Mouse (Mus musculus): ENCODE measurements at regions not wholly inside any gene's neighbourhood (a gene's known extent, or its start where the extent isn't known, plus 50 kb on each side); places are given as distances from the start of the nearest gene placed in this dataset.

GRCm38 (mm10) chr3:29890764-29891163 lies 657.0 kb downstream of the Mecom start:
- no peak for DNase-seq (ENCODE audit: low spot score)

GRCm38 (mm10) chr3:29890286-29890685 lies 657.5 kb downstream of the Mecom start:
- DNase-seq (ENCODE audit: low spot score): no peak

- no peak for DNase-seq (ENCODE audit: low spot score)
Observed at GRCm38 (mm10) chr3:29889638-29890037, 658.2 kb downstream of the Mecom start.

GRCm38 (mm10) chr3:29879966-29880365 lies 667.8 kb downstream of the Mecom start:
- DNase-seq (ENCODE audit: low spot score): no peak

- no peak for DNase-seq (ENCODE audit: low spot score)
Observed at GRCm38 (mm10) chr3:29875768-29876167, 672.0 kb downstream of the Mecom start.

GRCm38 (mm10) chr3:29862437-29862836 lies 685.4 kb downstream of the Mecom start:
- DNase-seq (ENCODE audit: low spot score): no peak

GRCm38 (mm10) chr3:29852465-29852864 lies 695.3 kb downstream of the Mecom start:
- DNase-seq (ENCODE audit: low spot score): no peak

GRCm38 (mm10) chr3:29835432-29835831 lies 712.4 kb downstream of the Mecom start:
- no peak for DNase-seq (ENCODE audit: low spot score)

GRCm38 (mm10) chr3:29834884-29835283 lies 712.9 kb downstream of the Mecom start:
- DNase-seq (ENCODE audit: low spot score): no peak

- no peak for DNase-seq (ENCODE audit: low spot score)
Observed at GRCm38 (mm10) chr3:29831346-29831745, 716.5 kb downstream of the Mecom start.

GRCm38 (mm10) chr3:29822622-29823370 lies 725.0 kb downstream of the Mecom start:
- DNase-seq (ENCODE audit: low spot score): no peak

GRCm38 (mm10) chr3:29816964-29817363 lies 730.8 kb downstream of the Mecom start:
- DNase-seq (ENCODE audit: low spot score): no peak

GRCm38 (mm10) chr3:29813276-29813675 lies 731.5 kb downstream of the Egfem1 start:
- DNase-seq (ENCODE audit: low spot score): no peak

- peak; percentile 14 for DNase-seq (ENCODE audit: low spot score)
Observed at GRCm38 (mm10) chr3:29812480-29813240, 730.8 kb downstream of the Egfem1 start.

- no peak for DNase-seq (ENCODE audit: low spot score)
Observed at GRCm38 (mm10) chr3:29806046-29806445, 724.2 kb downstream of the Egfem1 start.

- DNase-seq (ENCODE audit: low spot score): no peak
Observed at GRCm38 (mm10) chr3:29803456-29803855, 721.6 kb downstream of the Egfem1 start.

GRCm38 (mm10) chr3:29801081-29801480 lies 719.3 kb downstream of the Egfem1 start:
- DNase-seq (ENCODE audit: low spot score): no peak

- no peak for DNase-seq (ENCODE audit: low spot score)
Observed at GRCm38 (mm10) chr3:29774365-29774764, 692.5 kb downstream of the Egfem1 start.

- no peak for DNase-seq (ENCODE audit: low spot score)
Observed at GRCm38 (mm10) chr3:29771194-29771593, 689.4 kb downstream of the Egfem1 start.

GRCm38 (mm10) chr3:29768592-29768991 lies 686.8 kb downstream of the Egfem1 start:
- no peak for DNase-seq (ENCODE audit: low spot score)

- no peak for DNase-seq (ENCODE audit: low spot score)
Observed at GRCm38 (mm10) chr3:29764021-29764420, 682.2 kb downstream of the Egfem1 start.

GRCm38 (mm10) chr3:29757821-29758494 lies 676.1 kb downstream of the Egfem1 start:
- peak; percentile 5 for DNase-seq (ENCODE audit: low spot score)

All from gastrocnemius, adult 18-20 months (tissue).